Mouse (Mus musculus): ENCODE results near the gene Zbp1. TPM values are rescaled to one million over a fixed set of nuclear protein-coding genes. Genes with fewer than 3 reads are reported as not detected.

Zbp1 gene
- polyA plus RNA-seq, 1 experiment from 2014 or later = not detected

DNA sequence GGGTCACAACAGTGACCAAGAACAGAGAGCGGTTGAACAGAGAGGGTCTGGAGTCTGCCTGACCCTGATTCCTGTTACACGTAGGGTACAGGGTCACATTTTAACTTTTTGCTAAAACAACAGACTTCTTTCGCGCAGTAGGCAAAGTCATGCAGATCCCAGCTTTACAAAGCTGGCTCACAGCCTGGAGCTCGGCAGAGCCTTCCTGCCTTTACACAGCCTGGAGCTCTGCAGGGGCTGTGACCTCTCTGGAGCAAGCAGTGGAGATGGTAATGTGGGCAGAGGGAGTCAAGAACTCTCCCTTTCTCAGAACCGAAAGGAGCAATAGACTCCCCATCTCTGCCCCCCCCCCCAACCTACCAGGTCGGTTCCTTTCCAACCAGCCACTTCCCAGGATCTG is 6.1 kb upstream of the Zbp1 start:
- Histone ChIP-seq H3K36me3 (ENCODE audit: control insufficient read depth, insufficient read depth, low read length) (peaks cover 16% of the 10 kb centered on the region; the same call in 1 of the 2 replicates), H3K4me2 (replicated peaks; ENCODE audit: low read depth, low read length) (no peak overlapping the region), H3K9ac (ENCODE audit: low read depth, low read length) (no peak overlapping the region), H3K9me3 (ENCODE audit: control insufficient read depth, low read length) (no peaks in the 10 kb centered on the region), H3K4me3 (ENCODE audit: low read length) (no peak overlapping the region), H3K4me1 (ENCODE audit: control insufficient read depth, insufficient read depth, low read length) (peaks cover 2% of the 10 kb centered on the region), H3K27me3 (ENCODE audit: control insufficient read depth, insufficient read depth, low read length) (no peaks in the 10 kb centered on the region), H3K27ac (ENCODE audit: low read depth, low read length) (no peak overlapping the region)
- no peak for ATAC-seq (ENCODE audit: low FRiP score, low TSS enrichment)
- WGBS = 68% methylated on average over 7 of the region's 7 CpGs

DNA sequence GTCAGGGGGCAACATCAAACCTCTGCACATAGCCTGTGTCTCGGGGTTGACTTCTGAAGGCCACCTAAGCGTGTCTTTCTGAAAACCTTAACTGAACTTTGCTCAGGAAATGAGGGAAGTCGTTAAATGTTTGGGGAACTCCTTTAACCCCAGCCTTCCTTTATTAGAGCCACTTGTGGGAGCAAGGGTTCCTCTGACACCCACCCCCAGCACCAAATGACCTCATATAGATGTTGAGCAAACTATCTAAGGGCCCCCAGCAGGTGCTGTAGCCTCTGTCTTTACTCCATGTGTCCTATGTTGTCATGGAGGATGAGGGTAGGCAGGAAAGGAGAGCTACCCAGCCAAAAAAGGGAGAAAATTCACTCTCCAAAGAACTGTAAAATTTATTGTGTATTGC is 5.4 kb upstream of the Zbp1 start:
- H3K27me3 ChIP-seq (ENCODE audit: control insufficient read depth, insufficient read depth, low read length) = no peaks in the 10 kb centered on the region
- no peak for ATAC-seq (ENCODE audit: low FRiP score, low TSS enrichment)
- H3K4me3 ChIP-seq (ENCODE audit: low read length) = no peak overlapping the region
- H3K4me1 ChIP-seq (ENCODE audit: control insufficient read depth, insufficient read depth, low read length) = 0 out of 2 replicates have a peak, but pooled peaks cover 3% of the 10 kb centered on the region
- no peak overlapping the region for H3K9ac ChIP-seq (ENCODE audit: low read depth, low read length)
- H3K36me3 ChIP-seq (ENCODE audit: control insufficient read depth, insufficient read depth, low read length) = peaks cover 16% of the 10 kb centered on the region; the same call in 1 of the 2 replicates
- no peak overlapping the region for H3K27ac ChIP-seq (ENCODE audit: low read depth, low read length)
- H3K9me3 ChIP-seq (ENCODE audit: control insufficient read depth, low read length) = no peaks in the 10 kb centered on the region
- no peak overlapping the region for H3K4me2 ChIP-seq (replicated peaks; ENCODE audit: low read depth, low read length)
- WGBS = 49% methylated on average over 3 of the region's 3 CpGs

GRCm38 (mm10) chr2:173223496-173223895 is 4.8 kb upstream of the Zbp1 start:
- H3K4me2 ChIP-seq (replicated peaks; ENCODE audit: low read depth, low read length) = no peak overlapping the region
- whole genome bisulfite sequencing = 67% methylated on average over 3 of the region's 3 CpGs
- 0 out of 2 replicates have a peak, but pooled peaks cover 3% of the 10 kb centered on the region for H3K4me1 ChIP-seq (ENCODE audit: control insufficient read depth, insufficient read depth, low read length)
- no peak overlapping the region for H3K4me3 ChIP-seq (ENCODE audit: low read length)
- H3K9ac ChIP-seq (ENCODE audit: low read depth, low read length) = no peak overlapping the region
- H3K9me3 ChIP-seq (ENCODE audit: control insufficient read depth, low read length) = no peaks in the 10 kb centered on the region
- no peak for ATAC-seq (ENCODE audit: low FRiP score, low TSS enrichment)
- H3K36me3 ChIP-seq (ENCODE audit: control insufficient read depth, insufficient read depth, low read length) = peaks cover 13% of the 10 kb centered on the region; the same call in 1 of the 2 replicates
- H3K27ac ChIP-seq (ENCODE audit: low read depth, low read length) = no peak overlapping the region
- no peaks in the 10 kb centered on the region for H3K27me3 ChIP-seq (ENCODE audit: control insufficient read depth, insufficient read depth, low read length)

DNA sequence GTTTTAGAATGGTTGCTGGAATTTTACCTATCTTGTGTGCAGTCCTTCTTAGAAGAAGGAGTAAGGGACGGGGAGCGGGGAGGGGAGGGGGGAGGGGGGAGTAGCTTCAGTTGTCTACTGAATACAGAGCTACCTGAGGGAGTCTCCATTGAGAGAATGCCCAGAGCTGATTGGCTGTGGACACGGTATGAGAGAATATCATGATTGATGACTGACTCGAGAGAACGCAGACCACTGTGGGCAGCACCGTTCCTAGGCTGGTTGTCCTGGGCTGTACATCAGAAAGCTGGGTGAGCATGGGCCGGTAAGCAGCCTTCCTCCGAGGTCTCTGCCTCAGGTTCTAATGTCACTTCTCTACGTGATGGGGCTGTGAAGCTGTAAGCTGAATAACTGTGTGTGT is 2.0 kb upstream of the Zbp1 start:
- 90% methylated on average over 9 of the region's 9 CpGs for WGBS
- H3K27ac ChIP-seq (ENCODE audit: low read depth, low read length) = no peak overlapping the region
- no peaks in the 10 kb centered on the region for H3K36me3 ChIP-seq (ENCODE audit: control insufficient read depth, insufficient read depth, low read length)
- H3K27me3 ChIP-seq (ENCODE audit: control insufficient read depth, insufficient read depth, low read length) = no peaks in the 10 kb centered on the region
- no peak for ATAC-seq (ENCODE audit: low FRiP score, low TSS enrichment)
- no peak overlapping the region for H3K4me3 ChIP-seq (ENCODE audit: low read length)
- H3K4me2 ChIP-seq (replicated peaks; ENCODE audit: low read depth, low read length) = no peak overlapping the region
- no peak overlapping the region for H3K9ac ChIP-seq (ENCODE audit: low read depth, low read length)
- no peaks in the 10 kb centered on the region for H3K9me3 ChIP-seq (ENCODE audit: control insufficient read depth, low read length)
- 0 out of 2 replicates have a peak, but pooled peaks cover 3% of the 10 kb centered on the region for H3K4me1 ChIP-seq (ENCODE audit: control insufficient read depth, insufficient read depth, low read length)

DNA sequence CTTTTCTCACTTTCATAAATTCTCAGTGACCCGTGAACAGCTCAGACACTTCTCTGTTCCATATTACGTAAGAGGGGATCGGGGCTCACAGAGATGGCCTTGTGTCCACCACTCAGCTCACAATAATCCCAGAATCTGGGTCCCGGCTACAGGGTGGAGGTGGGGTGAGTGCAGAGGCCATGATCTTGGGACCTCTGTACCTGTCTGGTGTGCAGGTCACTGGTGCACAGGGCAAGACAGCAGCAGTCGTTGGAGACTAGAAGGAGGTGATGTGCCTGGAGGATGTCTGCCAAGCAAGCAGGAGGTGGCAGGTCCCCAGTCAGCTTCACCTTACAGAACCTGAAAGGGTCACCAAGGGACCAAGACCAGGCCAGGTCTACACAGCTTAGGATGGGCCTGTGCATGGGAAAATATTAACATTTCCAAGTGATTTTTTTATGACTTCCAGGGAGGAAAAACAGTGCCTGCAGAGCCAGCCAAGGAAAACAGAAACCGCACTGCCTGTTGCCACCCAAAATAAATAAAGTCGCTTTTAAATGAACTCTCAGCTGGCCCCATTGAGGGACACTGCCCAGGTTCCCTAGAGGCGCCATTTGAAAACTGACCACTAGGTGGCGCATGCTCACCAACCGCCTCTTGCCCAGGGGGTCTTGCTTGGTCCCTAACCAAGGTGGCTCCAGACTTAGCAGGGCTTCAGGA is 682 bp upstream of the Zbp1 start:
- H3K27me3 ChIP-seq (ENCODE audit: control insufficient read depth, insufficient read depth, low read length) = no peaks in the 10 kb centered on the region
- peak; percentile 69 for ATAC-seq (ENCODE audit: low FRiP score, low TSS enrichment)

GRCm38 (mm10) chr2:173217763-173218258 is 912 bp downstream of the Zbp1 start:
- 88% methylated on average over 5 of the region's 5 CpGs for WGBS
- ATAC-seq (ENCODE audit: low FRiP score, low TSS enrichment) = no peak

More for the DNA sequence above, 682 bp upstream of the Zbp1 start:
- 37% methylated on average over 10 of the region's 10 CpGs for WGBS
- no peak overlapping the region for H3K4me2 ChIP-seq (replicated peaks; ENCODE audit: low read depth, low read length)
- H3K36me3 ChIP-seq (ENCODE audit: control insufficient read depth, insufficient read depth, low read length) = no peaks in the 10 kb centered on the region
- H3K4me3 ChIP-seq (ENCODE audit: low read length) = no peak overlapping the region
- no peak overlapping the region for H3K9ac ChIP-seq (ENCODE audit: low read depth, low read length)
- no peak overlapping the region for H3K27ac ChIP-seq (ENCODE audit: low read depth, low read length)
- 0 out of 2 replicates have a peak, but pooled peaks cover 3% of the 10 kb centered on the region for H3K4me1 ChIP-seq (ENCODE audit: control insufficient read depth, insufficient read depth, low read length)
- H3K9me3 ChIP-seq (ENCODE audit: control insufficient read depth, low read length) = no peaks in the 10 kb centered on the region

DNA sequence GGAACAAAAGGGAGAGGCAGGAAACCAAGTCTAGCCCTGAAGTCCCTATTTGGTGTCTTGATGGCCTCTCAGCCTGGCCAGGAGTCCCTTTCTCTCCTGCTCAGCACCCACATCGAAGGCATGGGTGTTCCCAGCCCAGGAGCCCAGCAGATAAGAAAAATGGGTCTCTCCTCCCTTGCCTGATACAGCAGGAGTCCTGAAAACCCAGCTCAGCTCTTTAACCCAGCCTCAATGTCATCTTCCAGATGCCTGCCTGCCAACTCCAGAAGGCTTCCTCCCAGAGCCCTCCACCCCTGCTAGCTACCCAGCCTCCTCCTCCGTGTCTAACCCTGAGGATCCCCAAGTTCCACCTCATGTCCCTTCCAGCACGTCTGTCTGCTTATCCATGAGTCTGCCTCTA is 1.5 kb downstream of the Zbp1 start:
- Histone ChIP-seq H3K27ac (ENCODE audit: low read depth, low read length) (no peak overlapping the region), H3K27me3 (ENCODE audit: control insufficient read depth, insufficient read depth, low read length) (no peaks in the 10 kb centered on the region; the same call in 1 of the 2 replicates), H3K9me3 (ENCODE audit: control insufficient read depth, low read length) (0 out of 2 replicates have a peak, but pooled peaks cover 3% of the 10 kb centered on the region), H3K9ac (ENCODE audit: low read depth, low read length) (no peak overlapping the region), H3K4me2 (replicated peaks; ENCODE audit: low read depth, low read length) (no peak overlapping the region), H3K36me3 (ENCODE audit: control insufficient read depth, insufficient read depth, low read length) (no peaks in the 10 kb centered on the region), H3K4me3 (ENCODE audit: low read length) (no peak overlapping the region), H3K4me1 (ENCODE audit: control insufficient read depth, insufficient read depth, low read length) (0 out of 2 replicates have a peak, but pooled peaks cover 3% of the 10 kb centered on the region)
- 63% methylated on average over 3 of the region's 3 CpGs for WGBS
- ATAC-seq (ENCODE audit: low FRiP score, low TSS enrichment) = no peak

More at GRCm38 (mm10) chr2:173217763-173218258, 912 bp downstream of the Zbp1 start:
- 0 out of 2 replicates have a peak, but pooled peaks cover 3% of the 10 kb centered on the region for H3K4me1 ChIP-seq (ENCODE audit: control insufficient read depth, insufficient read depth, low read length)
- H3K27me3 ChIP-seq (ENCODE audit: control insufficient read depth, insufficient read depth, low read length) = no peaks in the 10 kb centered on the region; the same call in 1 of the 2 replicates
- 0 out of 2 replicates have a peak, but pooled peaks cover 3% of the 10 kb centered on the region for H3K9me3 ChIP-seq (ENCODE audit: control insufficient read depth, low read length)
- no peak overlapping the region for H3K4me2 ChIP-seq (replicated peaks; ENCODE audit: low read depth, low read length)
- H3K9ac ChIP-seq (ENCODE audit: low read depth, low read length) = no peak overlapping the region
- no peak overlapping the region for H3K4me3 ChIP-seq (ENCODE audit: low read length)
- H3K27ac ChIP-seq (ENCODE audit: low read depth, low read length) = no peak overlapping the region
- H3K36me3 ChIP-seq (ENCODE audit: control insufficient read depth, insufficient read depth, low read length) = no peaks in the 10 kb centered on the region

- 78% methylated on average over 7 of the region's 7 CpGs for WGBS
- Histone ChIP-seq H3K9me3 (ENCODE audit: control insufficient read depth, low read length) (0 out of 2 replicates have a peak, but pooled peaks cover 3% of the 10 kb centered on the region), H3K4me3 (ENCODE audit: low read length) (no peak overlapping the region)
Observed at GRCm38 (mm10) chr2:173216840-173217239, 1.9 kb downstream of the Zbp1 start.

DNA sequence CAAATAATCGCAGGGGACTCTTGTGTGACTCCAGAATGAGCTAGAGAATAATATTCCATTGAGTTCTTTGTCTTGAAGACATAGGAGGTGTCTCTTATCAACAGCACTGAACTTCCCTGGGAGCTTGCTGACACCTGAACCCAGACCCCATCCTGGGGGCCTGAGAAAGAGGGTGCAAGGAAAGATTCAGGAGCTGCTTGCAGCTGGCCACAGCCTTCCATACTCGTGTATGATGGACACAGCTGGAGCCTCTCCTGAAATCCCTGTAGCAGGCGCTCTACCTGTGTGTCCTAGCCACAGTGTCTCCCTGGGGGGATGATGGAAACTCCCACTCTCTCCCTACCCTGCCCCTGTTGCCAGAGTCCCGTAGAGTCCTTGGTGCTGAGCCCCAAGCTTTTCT is 6.5 kb downstream of the Zbp1 start:
- Histone ChIP-seq H3K9ac (ENCODE audit: low read depth, low read length) (no peak overlapping the region; the same call in 1 of the 2 replicates), H3K9me3 (ENCODE audit: control insufficient read depth, low read length) (0 out of 2 replicates have a peak, but pooled peaks cover 3% of the 10 kb centered on the region)
- 71% methylated on average over 4 of the region's 4 CpGs for WGBS

More at GRCm38 (mm10) chr2:173216840-173217239, 1.9 kb downstream of the Zbp1 start:
- H3K4me1 ChIP-seq (ENCODE audit: control insufficient read depth, insufficient read depth, low read length) = 0 out of 2 replicates have a peak, but pooled peaks cover 3% of the 10 kb centered on the region
- H3K4me2 ChIP-seq (replicated peaks; ENCODE audit: low read depth, low read length) = no peak overlapping the region
- ATAC-seq (ENCODE audit: low FRiP score, low TSS enrichment) = no peak
- no peaks in the 10 kb centered on the region; the same call in 1 of the 2 replicates for H3K27me3 ChIP-seq (ENCODE audit: control insufficient read depth, insufficient read depth, low read length)
- no peak overlapping the region; the same call in 1 of the 2 replicates for H3K9ac ChIP-seq (ENCODE audit: low read depth, low read length)
- no peaks in the 10 kb centered on the region for H3K36me3 ChIP-seq (ENCODE audit: control insufficient read depth, insufficient read depth, low read length)
- H3K27ac ChIP-seq (ENCODE audit: low read depth, low read length) = no peak overlapping the region

More for the DNA sequence above, 6.5 kb downstream of the Zbp1 start:
- H3K4me1 ChIP-seq (ENCODE audit: control insufficient read depth, insufficient read depth, low read length) = no peaks in the 10 kb centered on the region
- H3K4me3 ChIP-seq (ENCODE audit: low read length) = no peak overlapping the region
- H3K27ac ChIP-seq (ENCODE audit: low read depth, low read length) = no peak overlapping the region
- H3K27me3 ChIP-seq (ENCODE audit: control insufficient read depth, insufficient read depth, low read length) = no peaks in the 10 kb centered on the region; the same call in 1 of the 2 replicates
- no peak for ATAC-seq (ENCODE audit: low FRiP score, low TSS enrichment)
- H3K36me3 ChIP-seq (ENCODE audit: control insufficient read depth, insufficient read depth, low read length) = no peaks in the 10 kb centered on the region
- H3K4me2 ChIP-seq (replicated peaks; ENCODE audit: low read depth, low read length) = no peak overlapping the region

All from kidney, embryonic 14.5 days (tissue).